Mouse (Mus musculus) MEL (cell line): ENCODE measurements around the gene Atp6v1g1. TPM values are rescaled to one million over a fixed set of nuclear protein-coding genes. Genes with fewer than 3 reads are reported as not detected.

Experiments used
- DNase-seq: peaks from one replicate; pipeline ENCODE4 v3.0.0; 2011; ENCODE audit warnings: low read depth, low spot score
- H3K27ac ChIP-seq: 2 replicates; pipeline ENCODE4 v1.5.1; 2012; ENCODE audit warnings: low read depth, mild to moderate bottlenecking, control low read depth, low read length, moderate library complexity; ENCODE audit not compliant: control insufficient read depth
- H3K27me3 ChIP-seq, 2 experiments: fragments of 150-350 bp in 1 of 2; sonication (generic) in 1 of 2; 2 replicates each; pipeline ENCODE4 v1.6.1; 2012; ENCODE audit warnings: low read length in 2 of 2, mild to moderate bottlenecking in 2 of 2, improper control_type of control experiment in 1 of 2, moderate library complexity in 1 of 2; ENCODE audit not compliant: insufficient read depth in 2 of 2, control insufficient read depth in 1 of 2
- H3K36me3 ChIP-seq, 2 experiments: 2 replicates each; pipeline ENCODE4 v1.6.1; 2012 to 2014; ENCODE audit warnings: low read length in 2 of 2, improper control_type of control experiment in 1 of 2, inconsistent platforms in 1 of 2, mild to moderate bottlenecking in 1 of 2; ENCODE audit not compliant: insufficient read depth in 2 of 2, control insufficient read depth in 1 of 2
- H3K4me1 ChIP-seq, 2 experiments: fragments of 150-350 bp in 1 of 2; sonication (generic) in 1 of 2; 2 replicates each; pipeline ENCODE4 v1.6.1; 2012; ENCODE audit warnings: low read length in 2 of 2, improper control_type of control experiment in 1 of 2, mild to moderate bottlenecking in 1 of 2; ENCODE audit not compliant: insufficient read depth in 2 of 2, control insufficient read depth in 1 of 2
- H3K4me3 ChIP-seq, 2 experiments: fragments of 150-350 bp in 1 of 2; sonication (generic) in 1 of 2; 2 replicates each; pipeline ENCODE4 v1.5.1; 2012; ENCODE audit warnings: low read depth in 2 of 2, low read length in 2 of 2, mild to moderate bottlenecking in 2 of 2, moderate library complexity in 2 of 2, control low read depth in 1 of 2, improper control_type of control experiment in 1 of 2; ENCODE audit not compliant: control insufficient read depth in 1 of 2, insufficient read depth in 1 of 2
- H3K79me2 ChIP-seq: 2 replicates; pipeline ENCODE4 v1.6.1; 2012; ENCODE audit warnings: mild to moderate bottlenecking, low read length, moderate library complexity; ENCODE audit not compliant: control insufficient read depth, poor library complexity, insufficient read depth
- H3K9ac ChIP-seq: 2 replicates; pipeline ENCODE4 v1.6.1; 2012; ENCODE audit warnings: low read depth, mild to moderate bottlenecking, control low read depth, low read length, moderate library complexity; ENCODE audit not compliant: control insufficient read depth, poor library complexity, severe bottlenecking
- H3K9me3 ChIP-seq: fragments of 150-350 bp; sonication (generic); replicated peaks from 2 replicates; pipeline ENCODE4 v1.6.1; 2012; ENCODE audit warnings: mild to moderate bottlenecking, low read length, improper control_type of control experiment, moderate library complexity; ENCODE audit not compliant: insufficient read depth
- BHLHE40 ChIP-seq: IDR thresholded peaks from 2 replicates; pipeline ENCODE4 v1.6.1; 2012; ENCODE audit warnings: low read depth, mild to moderate bottlenecking, inconsistent platforms, low read length, improper control_type of control experiment, borderline replicate concordance
- CTCF ChIP-seq, 3 experiments: IDR thresholded peaks in 2 of 3; conservative IDR thresholded peaks in 1 of 3; 2 replicates each; pipeline ENCODE4 v1.5.1; 2011 to 2012; ENCODE audit warnings: low read length in 3 of 3, low read depth in 2 of 3, mild to moderate bottlenecking in 2 of 3, improper control_type of control experiment in 1 of 3, inconsistent platforms in 1 of 3, mixed read lengths in 1 of 3, moderate library complexity in 1 of 3; ENCODE audit not compliant: control insufficient read depth in 1 of 3, insufficient read depth in 1 of 3, poor library complexity in 1 of 3, severe bottlenecking in 1 of 3
- E2F4 ChIP-seq: IDR thresholded peaks from 2 replicates; pipeline ENCODE4 v1.6.1; 2011; ENCODE audit warnings: low read depth, low read length, improper control_type of control experiment, borderline replicate concordance
- ELF1 ChIP-seq: IDR thresholded peaks from 2 replicates; pipeline ENCODE4 v1.6.1; 2014; ENCODE audit warnings: low read depth, mild to moderate bottlenecking, inconsistent platforms, low read length, improper control_type of control experiment, moderate library complexity
- GABPA ChIP-seq: IDR thresholded peaks from 2 replicates; pipeline ENCODE4 v1.6.1; 2012; ENCODE audit warnings: low read depth, mild to moderate bottlenecking, inconsistent platforms, low read length, improper control_type of control experiment, moderate library complexity
- GATA1 ChIP-seq: IDR thresholded peaks from 2 replicates; pipeline ENCODE4 v1.6.1; 2011; ENCODE audit warnings: low read depth, low read length, improper control_type of control experiment
- HCFC1 ChIP-seq: IDR thresholded peaks from 2 replicates; pipeline ENCODE4 v1.6.1; 2012; ENCODE audit warnings: low read depth, mild to moderate bottlenecking, inconsistent platforms, low read length, improper control_type of control experiment, moderate library complexity
- JUND ChIP-seq: IDR thresholded peaks from 2 replicates; pipeline ENCODE4 v1.6.1; 2011; ENCODE audit warnings: low read depth, mild to moderate bottlenecking, improper control_type of control experiment, low read length
- KAT2A ChIP-seq: conservative IDR thresholded peaks from 2 replicates; pipeline ENCODE4 v1.6.1; 2012; ENCODE audit warnings: low read depth, low read length, improper control_type of control experiment, inconsistent platforms
- MAFK ChIP-seq: IDR thresholded peaks from 2 replicates; pipeline ENCODE4 v1.6.1; 2011; ENCODE audit warnings: low read depth, mild to moderate bottlenecking, low read length, improper control_type of control experiment, borderline replicate concordance
- MEF2A ChIP-seq: IDR thresholded peaks from 2 replicates; pipeline ENCODE4 v1.6.1; 2014; ENCODE audit warnings: low read depth, mild to moderate bottlenecking, inconsistent platforms, low read length, improper control_type of control experiment; ENCODE audit not compliant: poor library complexity, insufficient replicate concordance, severe bottlenecking; ENCODE audit errors: extremely low read depth
- MXI1 ChIP-seq: IDR thresholded peaks from 2 replicates; pipeline ENCODE4 v1.6.1; 2011; ENCODE audit warnings: mild to moderate bottlenecking, low read depth, low read length, improper control_type of control experiment
- MYB ChIP-seq: IDR thresholded peaks from 2 replicates; pipeline ENCODE4 v1.6.1; 2011; ENCODE audit warnings: mild to moderate bottlenecking, low read depth, low read length, improper control_type of control experiment
- MYC ChIP-seq: IDR thresholded peaks from 2 replicates; pipeline ENCODE4 v1.6.1; 2011; ENCODE audit warnings: low read depth, mild to moderate bottlenecking, low read length, improper control_type of control experiment, moderate library complexity
- NELFE ChIP-seq: IDR thresholded peaks from 2 replicates; pipeline ENCODE4 v1.6.1; 2011; ENCODE audit warnings: low read depth, low read length, improper control_type of control experiment
- NRF1 ChIP-seq: IDR thresholded peaks from 2 replicates; pipeline ENCODE4 v1.6.1; 2014; ENCODE audit warnings: low read depth, mild to moderate bottlenecking, inconsistent platforms, low read length, improper control_type of control experiment, moderate library complexity; ENCODE audit not compliant: poor library complexity, insufficient read depth, severe bottlenecking
- POLR2AphosphoS2 ChIP-seq: IDR thresholded peaks from 2 replicates; pipeline ENCODE4 v1.6.1; 2011; ENCODE audit warnings: low read length, improper control_type of control experiment
- RAD21 ChIP-seq: IDR thresholded peaks from 2 replicates; pipeline ENCODE4 v1.6.1; 2011; ENCODE audit warnings: mild to moderate bottlenecking, low read depth, low read length, improper control_type of control experiment
- RCOR1 ChIP-seq: IDR thresholded peaks from 2 replicates; pipeline ENCODE4 v1.6.1; 2012; ENCODE audit warnings: low read depth, mild to moderate bottlenecking, inconsistent platforms, low read length, improper control_type of control experiment
- SIN3A ChIP-seq: IDR thresholded peaks from 2 replicates; pipeline ENCODE4 v1.6.1; 2012; ENCODE audit warnings: low read length, improper control_type of control experiment, inconsistent platforms
- TAL1 ChIP-seq: IDR thresholded peaks from 2 replicates; pipeline ENCODE4 v1.6.1; 2012; ENCODE audit warnings: mild to moderate bottlenecking, inconsistent platforms, low read length, moderate library complexity, mixed read lengths
- TBP ChIP-seq: IDR thresholded peaks from 2 replicates; pipeline ENCODE4 v1.8.0; 2011; ENCODE audit warnings: low read depth, low read length, improper control_type of control experiment
- TCF12 ChIP-seq: IDR thresholded peaks from 2 replicates; pipeline ENCODE4 v1.6.1; 2014; ENCODE audit warnings: low read depth, mild to moderate bottlenecking, inconsistent platforms, low read length, improper control_type of control experiment, moderate library complexity
- USF1 ChIP-seq: IDR thresholded peaks from 2 replicates; pipeline ENCODE4 v1.6.1; 2014; ENCODE audit warnings: low read depth, mild to moderate bottlenecking, inconsistent platforms, low read length, improper control_type of control experiment, moderate library complexity
- USF2 ChIP-seq, 2 experiments: IDR thresholded peaks; 2 replicates each; pipeline ENCODE4 v1.6.1; 2011 to 2012; ENCODE audit warnings: improper control_type of control experiment in 2 of 2, low read length in 2 of 2, borderline replicate concordance in 1 of 2, inconsistent platforms in 1 of 2, low read depth in 1 of 2, mild to moderate bottlenecking in 1 of 2; ENCODE audit not compliant: insufficient read depth in 1 of 2
- ZKSCAN1 ChIP-seq: IDR thresholded peaks from 2 replicates; pipeline ENCODE4 v1.6.1; 2012; ENCODE audit warnings: low read depth, mild to moderate bottlenecking, inconsistent platforms, low read length, improper control_type of control experiment, moderate library complexity
- ZNF384 ChIP-seq: IDR thresholded peaks from 2 replicates; pipeline ENCODE4 v1.6.1; 2012; ENCODE audit warnings: low read depth, mild to moderate bottlenecking, inconsistent platforms, low read length, improper control_type of control experiment
- polyA plus RNA-seq, 2 experiments: library from polyadenylated mRNA; stranded (reverse) in 1 of 2; unstranded in 1 of 2; fragments of >175 nt in 1 of 2; fragments of >200 nt in 1 of 2; gene quantifications; 2 replicates each; pipeline versions ENCODE4 v1.2.1 to v1.2.4; 2012; ENCODE audit warnings: low replicate concordance in 2 of 2, low read depth in 1 of 2; ENCODE audit not compliant: insufficient read length in 2 of 2, insufficient read depth in 1 of 2, missing spikeins in 1 of 2
- total RNA-seq: library from RNA; depleted of rRNA; stranded (reverse); fragments of 300-350 nt; gene quantifications from 2 replicates; pipeline ENCODE4 v1.2.3, GENCODE M21; 2012

Atp6v1g1 gene
- total and polyA plus RNA-seq, 3 experiments = 122 to 164 TPM; not detected in 1

DNA sequence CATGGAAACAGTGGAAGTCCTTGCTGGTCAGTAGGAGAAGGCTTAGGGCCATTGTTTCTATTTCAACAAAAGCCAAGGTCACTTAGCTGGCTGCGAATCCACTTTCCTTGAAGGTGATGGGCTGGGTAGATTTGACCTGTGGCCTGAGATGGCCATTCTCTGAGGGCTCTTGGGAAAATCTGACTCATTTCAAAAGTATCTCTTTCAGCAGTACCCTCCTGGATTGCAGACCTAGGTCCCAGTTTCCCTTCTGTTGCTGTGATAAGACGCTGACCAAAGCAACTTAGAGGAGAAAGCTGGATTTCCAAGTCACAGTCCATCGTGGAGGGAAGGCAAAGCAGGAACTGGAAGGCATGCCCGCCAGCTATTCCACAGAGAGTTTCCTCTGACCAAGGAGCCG is 40.6 kb upstream of the Atp6v1g1 start:
- Histone ChIP-seq H3K27ac (no peak overlapping the region), H3K4me3 (no peak overlapping the region), H3K9ac (no peak overlapping the region), H3K4me1 (no peaks in the 10 kb centered on the region), H3K27me3 (no peaks in the 10 kb centered on the region), H3K36me3 (no peaks in the 10 kb centered on the region), H3K79me2 (no peaks in the 10 kb centered on the region), H3K9me3 (no peaks in the 10 kb centered on the region)
- TF ChIP-seq RCOR1 (no peak), POLR2AphosphoS2 (no peak), SIN3A (no peak), E2F4 (no peak), BHLHE40 (no peak), NELFE (no peak), TBP (no peak), GATA1 (no peak), TAL1 (no peak), MEF2A (no peak), ZNF384 (no peak), GABPA (no peak), RAD21 (no peak), MAFK (no peak), USF1 (no peak), MXI1 (no peak), USF2 (IDR thresholded peaks at IDR 0.05; ENCODE audit: borderline replicate concordance in 1 of 2, insufficient read depth in 1 of 2, low read depth in 1 of 2, low read length in 2 of 2) (no peak), CTCF (IDR thresholded peaks at IDR 0.05 in 2 of 3, conservative IDR thresholded peaks at IDR 0.05 in 1 of 3; ENCODE audit: control insufficient read depth in 1 of 3, insufficient read depth in 1 of 3, low read depth in 2 of 3, low read length in 3 of 3, poor library complexity in 1 of 3, severe bottlenecking in 1 of 3) (no peak), ELF1 (no peak), NRF1 (no peak)
- no peak for DNase-seq

GRCm38 (mm10) chr4:63507478-63507877 is 37.1 kb upstream of the Atp6v1g1 start:
- Histone ChIP-seq H3K27ac (no peak overlapping the region), H3K79me2 (no peaks in the 10 kb centered on the region), H3K9me3 (no peaks in the 10 kb centered on the region), H3K4me1 (no peaks in the 10 kb centered on the region), H3K4me3 (no peak overlapping the region), H3K36me3 (no peaks in the 10 kb centered on the region), H3K27me3 (no peaks in the 10 kb centered on the region), H3K9ac (no peak overlapping the region)
- TF ChIP-seq HCFC1 = no peak
- TF ChIP-seq MYC = no peak
- TF ChIP-seq NELFE = no peak
- no peak for TF ChIP-seq JUND
- TF ChIP-seq ZKSCAN1 = no peak
- TF ChIP-seq MYB = no peak
- TF ChIP-seq KAT2A = no peak
- no peak for TF ChIP-seq MXI1
- TF ChIP-seq TCF12 = no peak
- DNase-seq = no peak
